Mouse (Mus musculus): ENCODE measurements around the gene Gfpt2.

The Gfpt2 gene

GRCm38 (mm10) chr11:49840666-49841065 lies 46.7 kb downstream of the Gfpt2 start:
- DNase-seq (ENCODE audit: low spot score in 2 of 2), result no peak

GRCm38 (mm10) chr11:49841886-49842285 lies 47.9 kb downstream of the Gfpt2 start:
- no peak for DNase-seq (ENCODE audit: low spot score in 2 of 2)

- no peak for DNase-seq (ENCODE audit: low spot score in 2 of 2)
Observed at GRCm38 (mm10) chr11:49842718-49843117, 48.7 kb downstream of the Gfpt2 start.

- DNase-seq (ENCODE audit: low spot score in 2 of 2), result no peak
Observed at GRCm38 (mm10) chr11:49844311-49844710, 50.3 kb downstream of the Gfpt2 start.

GRCm38 (mm10) chr11:49844969-49845368 lies 51.0 kb downstream of the Gfpt2 start:
- DNase-seq (ENCODE audit: low spot score in 2 of 2), result peak; percentile 53 to 66

- no peak for DNase-seq (ENCODE audit: low spot score in 2 of 2)
Observed at GRCm38 (mm10) chr11:49845958-49846357, 52.0 kb downstream of the Gfpt2 start.

- DNase-seq (ENCODE audit: low spot score in 2 of 2), result peak; percentile 97
Observed at GRCm38 (mm10) chr11:49846401-49847070, 52.6 kb downstream of the Gfpt2 start, which contains the start of gene Mapk9. Mapk9 (plus strand) TSS chr11:49846751.

GRCm38 (mm10) chr11:49847071-49847810 lies 53.3 kb downstream of the Gfpt2 start:
- peak; percentile 9 to 21 for DNase-seq (ENCODE audit: low spot score in 2 of 2)

GRCm38 (mm10) chr11:49847811-49848078 lies 53.8 kb downstream of the Gfpt2 start:
- DNase-seq (ENCODE audit: low spot score in 2 of 2), result no peak

- DNase-seq (ENCODE audit: low spot score in 2 of 2), result no peak
Observed at GRCm38 (mm10) chr11:49848080-49848815, 54.3 kb downstream of the Gfpt2 start.

GRCm38 (mm10) chr11:49850331-49850730 lies 56.4 kb downstream of the Gfpt2 start:
- DNase-seq (ENCODE audit: low spot score in 2 of 2), result no peak

- DNase-seq (ENCODE audit: low spot score in 2 of 2), result peak; percentile 18 to 40
Observed at GRCm38 (mm10) chr11:49855144-49855543, 61.2 kb downstream of the Gfpt2 start.

GRCm38 (mm10) chr11:49861139-49861538 lies 67.2 kb downstream of the Gfpt2 start:
- DNase-seq (ENCODE audit: low spot score in 2 of 2), result no peak

- DNase-seq (ENCODE audit: low spot score in 2 of 2), result no peak
Observed at GRCm38 (mm10) chr11:49863926-49864325, 69.9 kb downstream of the Gfpt2 start.

GRCm38 (mm10) chr11:49867320-49867719 lies 73.3 kb downstream of the Gfpt2 start:
- no peak for DNase-seq (ENCODE audit: low spot score in 2 of 2)

GRCm38 (mm10) chr11:49869762-49870161 lies 75.8 kb downstream of the Gfpt2 start:
- DNase-seq (ENCODE audit: low spot score in 2 of 2), result peak; percentile 35 to 49

GRCm38 (mm10) chr11:49871914-49872313 lies 77.9 kb downstream of the Gfpt2 start:
- peak; percentile 8 to 25 for DNase-seq (ENCODE audit: low spot score in 2 of 2)

GRCm38 (mm10) chr11:49872779-49873178 lies 78.8 kb downstream of the Gfpt2 start:
- DNase-seq (ENCODE audit: low spot score in 2 of 2), result no peak

- DNase-seq (ENCODE audit: low spot score in 2 of 2), result no peak
Observed at GRCm38 (mm10) chr11:49876948-49877817, 83.2 kb downstream of the Gfpt2 start.

- DNase-seq (ENCODE audit: low spot score in 2 of 2), result no peak
Observed at GRCm38 (mm10) chr11:49879950-49880642, 86.1 kb downstream of the Gfpt2 start.

GRCm38 (mm10) chr11:49883394-49883793 lies 89.4 kb downstream of the Gfpt2 start:
- no peak for DNase-seq (ENCODE audit: low spot score in 2 of 2)
